Mouse (Mus musculus) gastrocnemius, adult 2 months (tissue): ENCODE data around the gene Aimp1. TPM values are rescaled to one million over a fixed set of nuclear protein-coding genes. Genes with fewer than 3 reads are reported as not detected.

Experiments used
- DNase-seq: peaks from one replicate; pipeline ENCODE4 v3.0.0; 2022
- H3K27ac ChIP-seq: fragments of 200-600 bp; 2 replicates; pipeline ENCODE4 v1.8.1; 2022; ENCODE audit warnings: mild to moderate bottlenecking
- H3K4me3 ChIP-seq: fragments of 200-600 bp; 2 replicates; pipeline ENCODE4 v1.8.1; 2022; ENCODE audit warnings: mild to moderate bottlenecking, moderate library complexity
- CTCF ChIP-seq: fragments of 200-600 bp; IDR thresholded peaks from 2 replicates; pipeline ENCODE4 v1.8.1; 2022; ENCODE audit warnings: antibody characterized with exemption, mild to moderate bottlenecking, moderate library complexity
- intact Hi-C: fragments of 180-260 bp; cut with DNase I; formaldehyde crosslinking; loops from one replicate; pipeline ENCODE4 v1.15.1; 2025
- long read RNA-seq, 2 experiments: library from polyadenylated mRNA; stranded (forward); transcript quantifications; one replicate each; pipeline ENCODE4 v2.0.0; 2021
- total RNA-seq, 2 experiments: library from RNA; stranded (reverse); gene quantifications; 2 replicates each; pipeline ENCODE4 v1.2.3; 2021

Gene Aimp1
- 10 to 100 TPM; 75.0 to 77.1 TPM for total RNA-seq
- long read RNA-seq, experiment 1, transcript Aimp1-201 (7 exons, 1,126 nt): major isoform, 72 of 77 reads
- long read RNA-seq, experiment 1, partial matches to known transcripts: 2 of 77 reads
- long read RNA-seq, experiment 1, other reads (novel, unspliced or antisense): 3 of 77 reads
- long read RNA-seq, experiment 2, transcript Aimp1-201 (7 exons, 1,126 nt): major isoform, 81 of 87 reads
- long read RNA-seq, experiment 2, partial matches to known transcripts: 3 of 87 reads
- long read RNA-seq, experiment 2, other reads (novel, unspliced or antisense): 3 of 87 reads

DNA sequence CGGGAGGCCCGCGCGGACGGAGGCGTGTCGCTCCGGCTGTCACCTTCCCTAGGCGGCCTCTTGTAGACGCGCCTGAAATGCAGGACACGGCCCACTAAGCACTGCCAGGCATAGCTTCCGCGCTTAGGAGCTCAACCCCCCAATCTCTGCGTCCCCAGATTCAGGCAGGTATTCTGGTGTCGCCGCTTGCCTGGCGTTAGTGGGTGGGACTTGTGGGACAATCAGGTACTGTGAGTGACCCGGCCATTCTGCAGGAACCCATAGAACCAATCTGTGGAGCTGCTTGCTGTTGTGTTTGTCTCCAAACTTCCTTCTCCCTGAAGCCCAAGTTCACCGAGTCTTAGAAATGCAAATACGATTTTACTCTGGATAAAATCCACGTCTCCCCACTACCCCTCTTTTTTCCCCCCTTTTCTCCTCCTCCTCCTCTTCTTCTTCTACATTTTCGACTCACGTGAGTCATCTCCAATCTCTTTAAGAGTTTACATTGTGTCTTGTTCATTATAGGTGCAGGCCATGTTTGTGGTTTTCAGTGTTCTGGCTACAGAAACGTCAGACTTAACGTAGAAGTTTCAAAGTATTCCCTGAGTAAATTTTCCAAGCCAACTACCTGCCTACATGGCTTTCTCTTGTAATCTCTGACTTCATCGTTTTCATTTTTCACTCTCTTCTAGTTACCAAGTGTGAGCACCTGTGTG lies at the start of gene Aimp1:
Gene Aimp1 (minus strand): TSS at position 140 of the 698 bp plus-strand sequence.
- TF ChIP-seq CTCF: no peak
- intact Hi-C loops: loop anchor here (10.0 kb wide), 1 partner anchor 410 kb away; the partner anchor contains the start of genes Gstcd and Ints12
- H3K27ac ChIP-seq: peak within 1 kb of the TSS; percentile 97

DNA sequence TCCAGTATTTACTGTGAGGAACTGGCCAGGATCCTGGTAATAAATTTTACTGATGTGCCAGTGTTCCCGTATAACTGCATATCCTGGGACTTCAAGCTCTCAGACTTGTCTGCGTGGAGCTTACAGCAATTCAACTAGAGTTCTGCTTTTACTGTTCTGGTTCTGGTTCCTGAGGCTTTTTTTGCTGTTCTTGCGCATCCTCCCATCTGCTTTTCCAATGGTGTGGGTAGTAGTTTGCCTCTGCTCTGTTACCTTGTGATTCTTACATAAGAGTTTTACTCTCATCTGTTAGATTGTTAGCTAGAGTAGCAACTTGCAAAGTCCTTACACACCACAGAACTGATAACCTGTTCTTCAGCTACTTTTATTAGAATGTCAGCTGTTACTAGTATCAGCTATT lies 40.2 kb upstream of the Aimp1 start:
- no peak for DNase-seq
- Histone ChIP-seq H3K4me3 (no peak overlapping the region), H3K27ac (no peak overlapping the region)
- TF ChIP-seq CTCF: no peak
- intact Hi-C loops: no loop called here

More for the DNA sequence above, at the start of gene Aimp1:
- peak within 1 kb of the TSS; percentile 87 for H3K4me3 ChIP-seq
- no peak for DNase-seq

GRCm38 (mm10) chr3:132717316-132717715 lies 33.1 kb upstream of the Aimp1 start:
- H3K4me3 ChIP-seq: no peak overlapping the region
- DNase-seq: no peak
- H3K27ac ChIP-seq: no peak overlapping the region
- intact Hi-C loops: no loop called here
- TF ChIP-seq CTCF: no peak

GRCm38 (mm10) chr3:132713913-132714312 lies 29.7 kb upstream of the Aimp1 start:
- intact Hi-C loops: no loop called here
- H3K4me3 ChIP-seq: no peak overlapping the region
- DNase-seq: no peak
- no peak overlapping the region for H3K27ac ChIP-seq
- TF ChIP-seq CTCF: no peak

GRCm38 (mm10) chr3:132706977-132707376 lies 22.8 kb upstream of the Aimp1 start:
- no peak overlapping the region for H3K4me3 ChIP-seq
- no peak for DNase-seq
- TF ChIP-seq CTCF: no peak
- intact Hi-C loops: no loop called here
- no peak overlapping the region for H3K27ac ChIP-seq

- TF ChIP-seq CTCF: no peak
- intact Hi-C loops: no loop called here
- Histone ChIP-seq H3K27ac (no peak overlapping the region), H3K4me3 (no peak overlapping the region)
- DNase-seq: no peak
These were observed 20.0 kb upstream of the Aimp1 start for GRCm38 (mm10) chr3:132704216-132704615.

DNA sequence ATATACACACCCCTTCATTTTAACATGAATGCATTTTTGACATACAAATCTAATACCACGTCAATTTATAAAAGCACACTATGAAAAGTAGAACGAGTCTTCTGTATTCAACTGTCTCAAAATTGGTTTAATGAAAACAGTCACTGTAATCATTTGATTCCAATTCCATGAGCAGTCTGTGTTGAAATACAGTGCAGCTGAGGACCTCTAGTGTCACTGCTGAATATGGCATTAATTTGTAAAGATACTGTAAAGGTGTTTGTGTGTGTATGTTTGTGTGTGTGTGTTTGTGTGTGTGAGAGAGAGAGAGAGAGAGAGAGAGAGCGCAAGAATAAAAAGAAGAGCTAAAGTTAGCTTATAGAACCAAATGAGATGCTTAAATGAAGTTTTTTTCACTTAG lies 17.2 kb upstream of the Aimp1 start:
- H3K27ac ChIP-seq: no peak overlapping the region
- H3K4me3 ChIP-seq: no peak overlapping the region
- intact Hi-C loops: no loop called here
- peak; percentile 56 for TF ChIP-seq CTCF
- DNase-seq: no peak

DNA sequence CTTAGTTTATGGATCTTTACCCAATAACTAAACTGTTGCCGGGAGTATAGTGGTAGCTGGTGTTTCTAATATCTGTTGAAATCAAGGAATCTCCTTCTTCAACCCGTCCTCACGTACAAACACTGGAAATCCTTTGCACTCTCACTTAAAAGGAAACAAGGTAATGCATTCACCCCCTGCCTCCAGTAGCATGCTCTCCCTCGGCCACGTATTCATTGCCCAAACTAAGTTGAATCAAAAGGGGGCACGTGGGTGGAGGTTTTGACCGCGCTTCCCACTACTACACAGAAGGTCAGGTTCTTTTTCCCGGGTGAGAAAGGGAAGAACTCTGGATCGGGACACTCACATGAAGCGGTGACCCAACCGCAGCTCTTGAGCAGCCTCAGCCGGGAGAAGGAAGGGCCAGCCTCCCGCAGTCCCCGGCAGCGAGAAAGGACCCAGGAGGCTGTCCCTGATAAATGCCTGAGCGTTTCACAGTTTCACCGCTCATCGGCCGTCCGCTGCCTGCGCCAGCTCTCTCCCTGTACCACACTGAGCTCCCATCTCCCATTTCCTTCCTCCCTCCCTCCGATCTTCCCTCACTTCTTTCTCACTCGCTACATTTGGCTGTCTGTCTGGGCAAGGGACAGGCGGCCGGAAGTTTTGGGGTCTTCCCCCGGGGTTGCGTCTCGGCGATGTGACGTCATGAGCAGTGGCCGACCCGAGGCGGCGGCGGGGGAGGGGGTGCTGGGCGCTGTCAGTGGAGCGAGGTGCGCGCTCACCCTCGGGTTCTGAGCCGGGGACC lies 531 bp downstream of the Aimp1 start, which contains the start of gene Tbck:
Gene Tbck (plus strand): TSS at position 698 of the 784 bp plus-strand sequence.
- Histone ChIP-seq H3K27ac (peak within 1 kb of the TSS; percentile 97), H3K4me3 (peak within 1 kb of the TSS; percentile 87)
- no peak for TF ChIP-seq CTCF
- intact Hi-C loops: loop anchor here (10.0 kb wide), 1 partner anchor 411 kb away; the partner anchor contains the start of genes Gstcd and Ints12
- peak; percentile 95 for DNase-seq

DNA sequence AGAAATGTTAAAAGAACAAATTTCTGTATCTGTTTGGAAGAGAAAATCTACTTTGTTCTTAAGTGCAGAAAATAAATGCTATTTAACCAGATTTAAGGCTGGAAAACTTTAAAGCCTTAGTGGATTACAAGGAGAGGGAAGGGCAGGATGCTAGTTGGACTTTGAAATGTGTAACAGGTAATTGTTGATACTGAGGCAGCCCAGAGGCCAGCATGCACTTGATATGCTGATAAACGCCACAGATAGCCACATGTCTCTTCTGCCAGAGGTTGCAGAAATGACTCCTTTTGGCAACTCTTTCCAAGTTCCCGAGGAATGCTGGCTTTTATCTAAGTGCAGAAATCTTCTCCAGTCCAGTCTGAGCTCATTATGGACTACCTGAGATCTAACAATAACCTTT lies 6.7 kb downstream of the Aimp1 start:
- H3K27ac ChIP-seq: no peak overlapping the region
- intact Hi-C loops: no loop called here
- H3K4me3 ChIP-seq: no peak overlapping the region
- no peak for DNase-seq
- no peak for TF ChIP-seq CTCF

DNA sequence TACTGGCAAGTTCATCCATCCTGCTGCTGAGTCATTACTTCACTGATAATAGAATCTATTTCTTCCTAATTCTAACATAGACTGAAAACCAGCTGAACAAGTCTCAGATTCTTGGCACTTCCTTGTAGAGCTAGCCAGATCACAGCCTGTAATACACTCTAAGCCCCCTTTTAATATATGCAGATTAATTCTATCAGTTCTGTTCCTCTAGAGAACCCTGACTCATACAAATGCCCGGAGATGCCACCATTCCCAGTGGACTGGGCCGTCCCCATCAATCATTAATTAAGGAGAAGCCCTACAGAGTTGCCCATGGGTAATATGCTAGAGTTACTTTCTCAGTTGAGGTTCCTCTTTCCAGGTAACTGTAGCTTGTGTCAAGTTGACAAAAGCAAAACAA lies 28.2 kb downstream of the Aimp1 start:
- H3K27ac ChIP-seq: no peak overlapping the region
- intact Hi-C loops: no loop called here
- H3K4me3 ChIP-seq: no peak overlapping the region
- DNase-seq: no peak
- no peak for TF ChIP-seq CTCF

DNA sequence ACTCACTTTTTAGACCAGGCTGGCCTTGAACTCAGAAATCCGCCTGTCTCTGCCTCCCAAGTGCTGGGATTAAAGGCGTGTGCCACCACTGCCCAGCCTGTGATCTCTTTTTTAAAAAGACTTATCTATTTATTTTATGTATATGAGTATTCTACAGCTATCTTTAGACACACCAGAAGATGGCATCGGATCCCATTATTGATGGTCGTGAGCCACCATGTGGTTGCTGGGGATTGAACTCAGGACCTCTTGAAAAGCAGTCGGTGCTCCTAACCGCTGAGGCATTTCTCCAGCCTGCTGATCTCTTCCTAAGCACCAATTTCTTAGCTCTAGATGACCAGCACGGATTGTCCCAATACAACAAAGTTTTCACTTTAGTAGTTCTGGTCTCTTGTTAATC lies 30.2 kb downstream of the Aimp1 start:
- H3K27ac ChIP-seq: no peak overlapping the region
- no peak overlapping the region for H3K4me3 ChIP-seq
- intact Hi-C loops: no loop called here
- no peak for DNase-seq
- no peak for TF ChIP-seq CTCF

- Histone ChIP-seq H3K27ac (no peak overlapping the region), H3K4me3 (no peak overlapping the region)
- intact Hi-C loops: no loop called here
- DNase-seq: peak; percentile 42
- no peak for TF ChIP-seq CTCF
These were observed 32.4 kb downstream of the Aimp1 start for GRCm38 (mm10) chr3:132651776-132652175.

DNA sequence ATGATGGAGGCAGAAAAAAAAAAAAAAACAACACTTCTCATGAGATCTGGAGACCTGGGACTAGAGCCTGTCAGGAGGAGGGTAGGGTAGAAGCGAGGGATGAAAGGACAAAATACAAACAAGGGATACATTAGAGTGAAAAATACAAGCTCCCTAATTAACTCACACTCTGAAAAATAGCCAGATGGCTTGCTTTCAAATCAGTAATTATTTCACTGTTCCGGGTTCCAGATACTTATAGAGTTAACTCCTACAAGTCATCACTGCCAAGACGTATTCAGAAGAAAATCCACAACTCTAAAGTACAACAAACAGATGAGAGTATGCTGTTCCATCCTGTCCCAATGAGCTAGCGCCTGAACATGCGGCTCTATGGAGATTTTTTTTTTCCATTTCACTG lies 34.0 kb downstream of the Aimp1 start:
- no peak overlapping the region for H3K4me3 ChIP-seq
- no peak for DNase-seq
- no peak overlapping the region for H3K27ac ChIP-seq
- no peak for TF ChIP-seq CTCF
- intact Hi-C loops: no loop called here
